Mouse (Mus musculus): ENCODE data around the gene Plod1. TPM values are rescaled to one million over a fixed set of nuclear protein-coding genes. Genes with fewer than 3 reads are reported as not detected.

Gene Plod1
- total and polyA plus RNA-seq, 3 experiments: 7.2 to 20.8 TPM; not detected in 1

- Histone ChIP-seq H3K4me3 (ENCODE audit: control insufficient read depth in 1 of 2, insufficient read depth in 1 of 2, low read depth in 2 of 2, low read length in 2 of 2) (no peak overlapping the region), H3K79me2 (ENCODE audit: control insufficient read depth, insufficient read depth, low read length, poor library complexity) (no peaks in the 10 kb centered on the region), H3K27me3 (ENCODE audit: control insufficient read depth in 1 of 2, insufficient read depth in 2 of 2, low read length in 2 of 2) (no peaks in the 10 kb centered on the region), H3K9me3 (replicated peaks; ENCODE audit: insufficient read depth, low read length) (no peaks in the 10 kb centered on the region), H3K9ac (ENCODE audit: control insufficient read depth, low read depth, low read length, poor library complexity, severe bottlenecking) (no peak overlapping the region), H3K27ac (ENCODE audit: control insufficient read depth, low read depth, low read length) (no peak overlapping the region), H3K36me3 (ENCODE audit: control insufficient read depth in 1 of 2, insufficient read depth in 2 of 2, low read length in 2 of 2) (no peaks in the 10 kb centered on the region), H3K4me1 (ENCODE audit: control insufficient read depth in 1 of 2, insufficient read depth in 2 of 2, low read length in 2 of 2) (no peaks in the 10 kb centered on the region)
- no peak for DNase-seq (ENCODE audit: low read depth, low spot score)
- no peak for TF ChIP-seq GATA1 (IDR thresholded peaks at IDR 0.05; ENCODE audit: low read depth, low read length)
- no peak for TF ChIP-seq CHD2 (IDR thresholded peaks at IDR 0.05; ENCODE audit: low read length)
- no peak for TF ChIP-seq TBP (IDR thresholded peaks at IDR 0.05; ENCODE audit: low read depth, low read length)
- TF ChIP-seq MXI1 (IDR thresholded peaks at IDR 0.05; ENCODE audit: low read depth, low read length): no peak
- TF ChIP-seq UBTF (IDR thresholded peaks at IDR 0.05; ENCODE audit: borderline replicate concordance, insufficient read depth, low read depth, low read length): no peak
- TF ChIP-seq MYC (IDR thresholded peaks at IDR 0.05; ENCODE audit: low read depth, low read length): no peak
- no peak for TF ChIP-seq POLR2AphosphoS2 (IDR thresholded peaks at IDR 0.05; ENCODE audit: low read length)
- no peak for TF ChIP-seq MAX (IDR thresholded peaks at IDR 0.05; ENCODE audit: low read length)
- no peak for TF ChIP-seq MEF2A (IDR thresholded peaks at IDR 0.05; ENCODE audit: extremely low read depth, insufficient replicate concordance, low read depth, low read length, poor library complexity, severe bottlenecking)
- TF ChIP-seq ETS1 (IDR thresholded peaks at IDR 0.05; ENCODE audit: low read depth, low read length): no peak
- TF ChIP-seq POLR2A (IDR thresholded peaks at IDR 0.05; ENCODE audit: control insufficient read depth in 1 of 2, insufficient read depth in 1 of 2, low read depth in 1 of 2, low read length in 2 of 2, poor library complexity in 1 of 2): no peak
- TF ChIP-seq USF2 (IDR thresholded peaks at IDR 0.05; ENCODE audit: borderline replicate concordance in 1 of 2, insufficient read depth in 1 of 2, low read depth in 1 of 2, low read length in 2 of 2): no peak
- TF ChIP-seq NELFE (IDR thresholded peaks at IDR 0.05; ENCODE audit: low read depth, low read length): no peak
These were observed 8.9 kb downstream of the Plod1 start for GRCm38 (mm10) chr4:147927705-147928104.

GRCm38 (mm10) chr4:147922341-147922740 lies 14.2 kb downstream of the Plod1 start:
- TF ChIP-seq RCOR1 (IDR thresholded peaks at IDR 0.05; ENCODE audit: low read depth, low read length) (no peak), POLR2AphosphoS5 (IDR thresholded peaks at IDR 0.05; ENCODE audit: borderline replicate concordance, low read depth, low read length) (no peak), ZC3H11A (IDR thresholded peaks at IDR 0.05; ENCODE audit: low read depth, low read length) (no peak), EP300 (IDR thresholded peaks at IDR 0.05; ENCODE audit: low read depth in 1 of 2, low read length in 2 of 2) (no peak), MAX (IDR thresholded peaks at IDR 0.05; ENCODE audit: low read length) (no peak), CTCF (IDR thresholded peaks at IDR 0.05 in 2 of 3, conservative IDR thresholded peaks at IDR 0.05 in 1 of 3; ENCODE audit: control insufficient read depth in 1 of 3, insufficient read depth in 1 of 3, low read depth in 2 of 3, low read length in 3 of 3, poor library complexity in 1 of 3, severe bottlenecking in 1 of 3) (no peak), GABPA (IDR thresholded peaks at IDR 0.05; ENCODE audit: low read depth, low read length) (no peak), KAT2A (conservative IDR thresholded peaks at IDR 0.05; ENCODE audit: low read depth, low read length) (no peak), ZKSCAN1 (IDR thresholded peaks at IDR 0.05; ENCODE audit: low read depth, low read length) (no peak), POLR2A (IDR thresholded peaks at IDR 0.05; ENCODE audit: control insufficient read depth in 1 of 2, insufficient read depth in 1 of 2, low read depth in 1 of 2, low read length in 2 of 2, poor library complexity in 1 of 2) (no peak), USF1 (IDR thresholded peaks at IDR 0.05; ENCODE audit: low read depth, low read length) (no peak), MAFK (IDR thresholded peaks at IDR 0.05; ENCODE audit: borderline replicate concordance, low read depth, low read length) (no peak), POLR2AphosphoS2 (IDR thresholded peaks at IDR 0.05; ENCODE audit: low read length) (no peak), RAD21 (IDR thresholded peaks at IDR 0.05; ENCODE audit: low read depth, low read length) (no peak), GATA1 (IDR thresholded peaks at IDR 0.05; ENCODE audit: low read depth, low read length) (no peak)
- Histone ChIP-seq H3K9me3 (replicated peaks; ENCODE audit: insufficient read depth, low read length) (no peaks in the 10 kb centered on the region), H3K27me3 (ENCODE audit: control insufficient read depth in 1 of 2, insufficient read depth in 2 of 2, low read length in 2 of 2) (no peaks in the 10 kb centered on the region), H3K79me2 (ENCODE audit: control insufficient read depth, insufficient read depth, low read length, poor library complexity) (no peaks in the 10 kb centered on the region), H3K4me3 (ENCODE audit: control insufficient read depth in 1 of 2, insufficient read depth in 1 of 2, low read depth in 2 of 2, low read length in 2 of 2) (no peak overlapping the region), H3K9ac (ENCODE audit: control insufficient read depth, low read depth, low read length, poor library complexity, severe bottlenecking) (no peak overlapping the region), H3K36me3 (ENCODE audit: control insufficient read depth in 1 of 2, insufficient read depth in 2 of 2, low read length in 2 of 2) (no peaks in the 10 kb centered on the region), H3K4me1 (ENCODE audit: control insufficient read depth in 1 of 2, insufficient read depth in 2 of 2, low read length in 2 of 2) (no peaks in the 10 kb centered on the region), H3K27ac (ENCODE audit: control insufficient read depth, low read depth, low read length) (no peak overlapping the region)
- no peak for DNase-seq (ENCODE audit: low read depth, low spot score)

Measured in MEL (cell line).